Mouse (Mus musculus): Measurements from ENCODE around the gene Adcy5. TPM values are rescaled to one million over a fixed set of nuclear protein-coding genes. Genes with fewer than 3 reads are reported as not detected.

Adcy5 gene
- not detected for total RNA-seq (2023)

GRCm38 (mm10) chr16:35154641-35155390 lies at the start of gene Adcy5:
Gene Adcy5, plus strand, starts transcription at chr16:35154877.

Other genes with a start within 250 kb of the Adcy5 start
- 10 to 100 TPM in 1 of 2 experiments, 1 to 10 TPM in 1; 8.5 to 12.2 TPM for gene Hacd2, start 132.4 kb upstream of the Adcy5 start, total RNA-seq (2023)
- 10 to 100 TPM in 1 of 2 experiments, 1 to 10 TPM in 1; 6.6 to 10.9 TPM for gene Sec22a, start 209.0 kb downstream of the Adcy5 start, total RNA-seq (2023)